Mouse (Mus musculus) spleen, postnatal 10 days (tissue): Measurements from ENCODE around the gene Casp2.

Source experiments
- DNase-seq, 2 experiments: peaks; one replicate each; pipeline ENCODE4 v3.0.0; 2021 to 2022; ENCODE audit warnings: low spot score in 2 of 2

The Casp2 gene

DNA sequence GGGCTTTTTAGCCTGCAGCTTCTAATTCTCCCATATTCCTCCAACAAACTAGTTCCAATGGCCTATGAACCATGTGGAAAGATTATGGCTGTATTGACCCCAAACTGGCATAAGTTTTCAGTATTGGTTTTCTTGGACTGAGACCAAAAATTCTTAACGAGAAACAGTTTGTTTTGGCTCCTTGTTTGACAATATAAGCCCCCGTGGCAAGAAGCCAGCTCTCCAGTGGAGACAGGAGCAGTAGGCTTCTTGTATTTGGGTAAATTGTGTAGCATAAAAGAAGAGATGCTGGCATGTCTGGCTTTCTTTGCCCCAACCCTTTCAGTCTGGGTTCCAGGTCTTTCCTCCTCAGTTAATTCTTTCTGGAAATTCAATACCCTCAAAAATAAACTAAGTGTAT is 11.4 kb downstream of the Casp2 start:
- no peak for DNase-seq

DNA sequence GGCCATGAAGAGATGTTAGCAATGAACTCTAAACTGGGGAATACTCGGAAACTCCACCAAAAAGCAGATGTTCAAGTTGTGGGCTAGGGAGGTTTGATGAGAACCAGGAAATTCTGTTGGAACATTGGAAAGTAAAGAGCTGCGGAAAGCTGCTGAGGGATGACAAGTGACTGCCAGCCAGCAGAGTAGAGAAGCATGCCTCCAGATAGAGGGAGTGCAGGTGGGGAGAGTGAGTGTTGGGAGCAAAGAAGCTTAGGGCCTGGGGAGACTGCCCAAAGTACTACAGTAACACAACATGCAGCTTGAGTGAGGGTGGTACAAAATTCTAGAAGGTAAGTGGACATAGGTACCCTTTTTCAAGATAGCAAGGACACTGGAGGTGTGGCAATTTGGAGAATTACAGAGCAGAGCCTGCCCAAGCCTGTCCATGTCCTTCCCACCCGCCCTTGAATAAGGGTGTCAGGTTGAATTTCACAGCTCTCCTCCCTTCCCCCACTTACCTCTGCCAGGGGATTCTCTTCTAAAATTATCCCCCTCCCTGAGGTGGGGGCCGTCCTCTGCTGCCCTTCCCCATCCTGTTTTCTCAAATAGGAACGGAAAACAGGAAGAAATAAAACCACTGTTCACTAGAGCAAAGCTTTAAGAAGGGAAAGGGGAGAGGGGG is 18.2 kb downstream of the Casp2 start:
- DNase-seq, result no peak

DNA sequence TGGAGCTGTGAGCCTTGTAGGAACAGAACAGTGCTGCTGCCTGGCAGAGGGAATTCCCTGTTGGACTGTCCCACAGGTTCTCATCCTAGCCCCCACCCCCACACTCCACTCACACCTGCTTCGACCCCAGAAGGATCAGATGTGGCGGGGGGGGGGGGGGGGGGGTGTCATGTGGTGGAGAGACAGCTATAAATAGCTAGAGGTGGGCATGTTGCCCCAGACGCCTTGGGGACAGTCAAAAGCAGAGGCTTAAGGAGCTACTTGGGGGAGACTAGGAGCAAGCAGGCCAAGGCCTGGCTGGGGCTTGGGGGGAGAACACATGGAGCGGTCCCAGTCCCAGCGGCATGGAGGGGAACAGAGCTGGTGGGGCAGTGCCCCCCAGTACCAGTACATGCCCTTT is 21.7 kb downstream of the Casp2 start, which contains the start of gene Clcn1:
TSS of gene Clcn1 (plus strand) at position 238 of the 400 bp plus-strand sequence.
- DNase-seq, result no peak

GRCm38 (mm10) chr6:42287562-42287961 is 22.8 kb downstream of the Casp2 start:
- no peak for DNase-seq

DNA sequence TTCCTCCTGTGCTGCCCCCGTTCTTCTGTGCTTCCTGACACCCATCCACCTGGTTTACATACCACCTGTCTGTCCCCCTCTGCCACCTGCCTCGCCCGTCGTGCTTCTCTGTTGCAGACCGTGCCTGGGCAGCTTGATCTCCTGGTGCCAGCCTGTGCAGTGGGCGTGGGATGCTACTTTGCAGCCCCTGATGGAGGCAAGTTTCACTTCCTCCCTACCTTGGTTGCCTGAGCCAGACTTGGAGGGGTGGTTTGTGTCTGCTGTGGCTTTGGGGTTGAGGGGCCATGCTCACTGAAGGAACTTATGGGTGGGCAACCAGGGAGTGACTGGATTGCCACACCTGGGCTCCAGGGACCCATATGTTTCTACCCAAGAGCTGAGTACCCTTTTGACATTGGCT is 28.5 kb downstream of the Casp2 start:
- DNase-seq, result peak in 1 of 2 experiments; percentile 46

DNA sequence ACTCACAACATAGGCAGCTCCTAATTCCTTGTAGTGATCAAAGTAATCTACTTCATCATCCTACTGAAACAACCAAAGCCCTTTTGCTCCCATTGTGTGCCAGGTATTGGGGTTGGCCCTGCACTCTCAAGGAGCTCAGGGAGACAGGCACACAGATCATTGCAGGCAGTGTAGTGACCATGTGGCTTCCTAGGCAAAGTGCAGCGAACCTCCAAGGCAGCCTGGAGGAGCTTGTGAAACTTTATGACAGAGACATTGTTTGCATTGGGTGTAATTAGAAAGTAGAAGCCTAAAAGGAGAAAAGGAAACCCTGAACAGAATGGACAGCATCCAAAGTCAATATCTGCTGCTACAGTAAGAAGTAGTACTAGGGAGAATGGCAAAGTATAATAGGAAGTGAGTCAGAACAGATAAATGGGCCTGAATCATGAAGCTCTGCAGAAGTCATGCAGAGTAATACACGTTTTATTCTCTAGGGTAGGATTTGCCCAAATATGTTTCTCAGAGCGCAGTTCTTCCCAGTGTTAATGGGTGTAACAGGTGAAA is 30.8 kb downstream of the Casp2 start:
- DNase-seq, result no peak

DNA sequence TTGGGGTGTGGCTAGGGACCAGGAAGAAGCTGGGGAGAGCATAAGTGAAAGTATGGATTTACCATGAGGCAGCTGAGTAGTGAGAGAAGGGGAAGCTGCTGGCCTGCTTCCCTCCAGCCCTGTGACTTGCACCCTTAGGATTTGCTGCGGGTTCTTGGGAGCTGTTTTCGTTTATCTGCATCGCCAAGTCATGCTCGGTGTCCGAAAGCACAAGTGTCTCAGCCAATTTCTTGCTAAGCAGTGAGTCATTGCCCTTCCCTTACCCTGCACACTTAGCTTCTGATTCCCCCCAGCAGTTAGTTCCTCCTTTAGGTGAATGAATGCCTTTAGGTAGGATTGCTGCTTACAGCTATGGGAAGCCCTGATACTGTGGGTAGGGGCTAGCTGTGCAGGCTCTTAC is 34.6 kb downstream of the Casp2 start:
- no peak for DNase-seq

DNA sequence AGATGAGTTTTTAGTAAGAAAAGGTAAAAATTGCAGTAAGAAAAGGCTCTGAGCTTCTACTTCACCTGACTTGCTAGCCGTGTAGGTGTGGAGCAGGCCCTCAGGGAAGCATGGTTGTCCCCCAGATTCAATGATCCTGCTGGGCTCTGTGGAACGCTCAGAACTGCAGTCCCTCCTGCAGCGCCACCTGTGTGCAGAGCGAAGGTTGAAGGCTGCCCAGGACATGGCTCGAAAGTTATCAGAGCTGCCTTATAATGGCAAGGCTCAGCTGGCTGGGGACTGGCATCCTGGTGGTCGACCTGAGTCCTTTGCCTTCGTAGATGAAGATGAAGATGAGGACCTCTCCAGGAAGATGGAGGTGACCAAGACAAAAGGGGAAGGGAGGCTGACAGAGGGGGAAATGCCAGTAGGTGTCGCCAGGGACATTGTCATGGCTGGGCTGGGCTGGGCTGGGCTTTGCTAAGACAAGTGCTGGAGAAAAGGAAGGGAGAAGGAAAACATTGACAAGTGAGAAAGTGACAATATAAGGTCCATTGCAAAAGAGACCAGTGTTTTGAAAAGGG is 45.1 kb downstream of the Casp2 start:
- no peak for DNase-seq

DNA sequence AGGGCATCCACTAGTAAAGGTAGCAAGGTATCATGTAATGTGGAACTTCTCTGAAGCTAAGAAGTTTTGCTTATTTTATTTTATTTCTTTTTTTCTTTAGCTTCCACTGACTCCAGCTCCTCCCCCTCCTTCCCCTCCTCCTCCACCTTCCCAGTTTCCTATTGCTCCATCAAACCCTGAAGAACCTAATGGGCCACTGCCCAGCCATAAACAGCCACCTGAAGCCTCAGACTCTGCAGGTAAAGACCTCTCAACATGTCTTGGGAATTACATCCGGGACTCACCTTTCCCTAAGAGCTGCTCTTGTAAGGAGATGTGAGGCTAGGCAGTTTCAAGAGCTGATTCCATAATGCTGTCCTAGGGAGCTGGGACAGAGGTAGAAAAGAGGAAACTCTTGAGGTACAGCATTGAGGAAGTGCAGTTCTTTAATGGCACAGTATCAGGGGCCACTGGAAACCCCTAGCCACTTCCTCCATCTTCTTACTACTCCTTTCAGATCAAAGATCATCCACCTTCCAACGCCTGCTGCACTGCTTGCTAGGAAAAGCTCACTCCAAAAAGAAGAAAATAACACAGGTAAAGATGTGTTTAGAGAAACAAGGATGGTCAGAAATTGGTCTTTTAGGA is 45.8 kb downstream of the Casp2 start:
- DNase-seq, result no peak

DNA sequence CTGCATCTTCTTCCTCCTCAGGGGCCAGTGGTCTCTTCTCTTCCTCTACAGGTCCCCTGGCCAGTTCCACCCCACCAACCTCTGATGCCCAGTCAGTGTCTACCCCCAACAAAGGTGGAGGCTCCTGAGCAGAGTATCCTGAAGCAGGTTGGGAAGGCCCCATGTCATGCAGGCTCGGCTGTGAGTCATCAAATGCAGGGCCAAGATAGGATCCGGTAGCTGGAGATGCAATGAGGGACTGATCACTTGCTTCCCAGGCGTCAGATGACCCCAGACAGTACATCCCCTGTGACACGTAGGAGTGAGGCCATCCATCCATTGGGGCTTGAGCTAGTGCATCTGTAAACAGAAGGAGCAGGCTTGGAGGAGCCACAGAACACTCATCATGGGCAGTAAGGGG is 53.5 kb downstream of the Casp2 start:
- DNase-seq, result no peak

GRCm38 (mm10) chr6:42323371-42324066 is 58.7 kb downstream of the Casp2 start:
- no peak for DNase-seq

GRCm38 (mm10) chr6:42324067-42324481 is 59.3 kb downstream of the Casp2 start:
- peak in 1 of 2 experiments; percentile 14 for DNase-seq

GRCm38 (mm10) chr6:42324482-42325267 is 59.9 kb downstream of the Casp2 start, which contains the start of gene Fam131b:
TSS of gene Fam131b (minus strand) at chr6:42324643.
- DNase-seq, result peak in 1 of 2 experiments; percentile 25

DNA sequence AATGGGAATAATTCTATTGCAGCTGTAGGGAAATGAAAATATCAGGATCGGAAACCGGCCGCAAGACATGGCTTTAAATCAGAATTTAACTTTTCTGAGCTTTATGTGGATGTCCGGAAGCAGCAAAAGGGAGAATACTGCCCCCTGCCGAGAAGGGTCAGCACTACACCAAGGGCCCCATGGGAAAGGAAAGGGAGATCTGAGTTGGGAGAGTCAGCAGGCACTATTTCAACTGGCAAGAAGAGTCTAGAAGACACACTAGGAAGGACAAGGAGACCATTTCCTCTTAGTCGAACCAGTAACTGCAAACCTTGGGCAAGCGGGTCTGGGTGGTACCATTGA is 60.5 kb downstream of the Casp2 start:
- peak; percentile 62 to 80 for DNase-seq

- DNase-seq, result no peak
Observed at GRCm38 (mm10) chr6:42326509-42326908, 61.7 kb downstream of the Casp2 start.

DNA sequence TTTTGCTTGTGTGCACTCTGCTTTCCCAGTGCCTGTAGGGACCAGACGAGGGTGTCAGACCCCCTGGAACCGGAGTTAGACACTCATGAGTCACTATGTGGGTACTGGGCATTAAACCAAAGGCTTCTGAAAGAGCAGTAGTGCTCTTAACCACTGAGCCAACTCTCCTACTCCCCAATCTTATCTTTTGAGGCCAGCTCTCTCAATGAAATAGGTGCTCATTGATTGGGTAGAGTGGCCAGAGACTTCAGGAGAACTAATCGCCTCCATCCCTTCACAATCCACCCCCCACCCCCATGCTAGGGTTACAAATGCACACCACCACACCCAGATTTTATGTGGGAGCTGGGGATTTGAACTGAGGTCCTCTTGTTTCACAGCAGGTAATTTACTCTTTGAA is 64.0 kb downstream of the Casp2 start:
- no peak for DNase-seq

GRCm38 (mm10) chr6:42330216-42330615 is 65.4 kb downstream of the Casp2 start:
- no peak for DNase-seq

- no peak for DNase-seq
Observed at GRCm38 (mm10) chr6:42330946-42331345, 66.2 kb downstream of the Casp2 start.
